Mouse (Mus musculus): Measurements from ENCODE around the gene Ccdc116. TPM values are rescaled to one million over a fixed set of nuclear protein-coding genes. Genes with fewer than 3 reads are reported as not detected.

The Ccdc116 gene
- polyA plus RNA-seq, 1 experiment from 2014 or later, result 1.9 TPM

DNA sequence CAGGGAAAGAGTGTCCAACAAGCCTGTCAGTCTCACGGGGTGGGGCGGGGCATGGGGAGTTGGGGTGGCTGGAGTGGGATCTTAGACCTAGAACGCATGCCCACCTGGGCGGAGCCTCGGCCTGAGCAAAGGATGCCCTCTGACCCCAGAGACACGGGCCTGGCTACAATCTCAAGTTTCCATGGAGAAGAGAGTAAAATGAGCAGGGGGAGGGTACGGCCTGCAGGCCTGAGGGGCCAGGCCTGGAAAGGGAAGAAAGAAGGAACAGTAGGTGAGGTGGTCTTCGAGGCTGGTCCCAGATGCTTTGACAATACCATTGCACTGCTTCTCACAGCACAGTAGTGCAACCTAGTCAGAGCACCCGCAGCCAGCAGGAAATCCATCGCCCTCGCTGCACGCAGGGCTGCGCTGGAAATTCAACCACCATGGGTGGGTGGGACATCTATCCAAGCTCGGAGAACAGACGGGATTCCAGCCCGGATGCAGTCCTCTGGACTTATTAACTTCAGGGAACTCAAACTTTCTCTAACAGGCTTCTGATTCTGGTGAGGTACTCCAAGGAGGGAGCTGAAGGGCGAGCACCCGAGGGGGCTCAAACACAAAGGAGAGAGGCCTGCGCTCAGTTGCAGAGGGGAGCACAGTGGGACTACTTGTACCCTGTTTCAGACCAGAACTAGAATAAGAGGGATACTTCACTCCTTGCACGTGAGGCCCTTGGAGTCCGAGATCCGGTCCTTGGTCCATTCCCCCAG lies 22.7 kb downstream of the Ccdc116 start:
- 2% methylated on average over 22 of the region's 22 CpGs for WGBS
- H3K4me1 ChIP-seq (replicated peaks), result peaks cover 19% of the 10 kb centered on the region
- peak; percentile 52 for ATAC-seq
- no peaks in the 10 kb centered on the region for H3K27me3 ChIP-seq (replicated peaks)
- H3K4me3 ChIP-seq (replicated peaks), result peak overlapping the region; percentile 45
- H3K9me3 ChIP-seq, result no peaks in the 10 kb centered on the region
- peak overlapping the region; percentile 2 for H3K27ac ChIP-seq
- peak overlapping the region; percentile 82 for H3K4me2 ChIP-seq (replicated peaks)
- no peaks in the 10 kb centered on the region; the same call in 1 of the 2 replicates for H3K36me3 ChIP-seq
- H3K9ac ChIP-seq, result peak overlapping the region; percentile 63

GRCm38 (mm10) chr16:17121569-17121968 lies 25.5 kb downstream of the Ccdc116 start:
- no peak overlapping the region for H3K9ac ChIP-seq
- no peak overlapping the region for H3K27ac ChIP-seq
- H3K36me3 ChIP-seq, result peaks cover 4% of the 10 kb centered on the region; the same call in 1 of the 2 replicates
- no peak overlapping the region for H3K4me3 ChIP-seq (replicated peaks)
- WGBS, result 66% methylated on average over 14 of the region's 14 CpGs
- no peak overlapping the region for H3K4me2 ChIP-seq (replicated peaks)
- ATAC-seq, result no peak
- no peaks in the 10 kb centered on the region for H3K9me3 ChIP-seq
- H3K27me3 ChIP-seq (replicated peaks), result no peaks in the 10 kb centered on the region
- peaks cover 19% of the 10 kb centered on the region for H3K4me1 ChIP-seq (replicated peaks)

DNA sequence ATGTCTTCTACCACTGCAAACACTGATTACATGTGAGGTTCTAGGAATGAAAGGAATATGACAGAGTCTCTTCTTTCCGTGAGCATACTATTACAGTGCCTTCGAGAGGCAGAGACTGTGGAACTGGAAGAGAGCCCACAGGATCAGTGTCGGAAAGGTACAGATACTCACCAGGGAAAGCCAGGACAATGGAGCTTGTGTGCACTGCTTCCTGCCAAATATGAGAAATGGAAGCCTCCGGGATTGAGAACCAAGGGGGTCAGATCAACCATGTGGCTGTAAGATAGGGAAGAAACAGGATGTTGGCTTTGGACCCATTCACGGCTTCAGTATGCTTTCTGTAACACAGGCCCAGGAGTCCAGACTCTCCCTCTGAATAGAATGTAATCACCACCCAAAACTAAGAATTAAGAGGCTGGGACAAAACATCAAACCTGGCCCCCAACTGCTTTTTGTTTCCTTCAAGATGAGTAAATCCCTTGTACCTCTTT lies 29.7 kb downstream of the Ccdc116 start:
- peaks cover 11% of the 10 kb centered on the region for H3K36me3 ChIP-seq
- WGBS, result 88% methylated on average over 5 of the region's 5 CpGs
- H3K27me3 ChIP-seq (replicated peaks), result no peaks in the 10 kb centered on the region
- no peak overlapping the region for H3K9ac ChIP-seq
- no peak overlapping the region for H3K4me2 ChIP-seq (replicated peaks)
- no peak overlapping the region for H3K27ac ChIP-seq
- H3K9me3 ChIP-seq, result no peaks in the 10 kb centered on the region
- no peak overlapping the region for H3K4me3 ChIP-seq (replicated peaks)
- no peak for ATAC-seq
- H3K4me1 ChIP-seq (replicated peaks), result no peaks in the 10 kb centered on the region

DNA sequence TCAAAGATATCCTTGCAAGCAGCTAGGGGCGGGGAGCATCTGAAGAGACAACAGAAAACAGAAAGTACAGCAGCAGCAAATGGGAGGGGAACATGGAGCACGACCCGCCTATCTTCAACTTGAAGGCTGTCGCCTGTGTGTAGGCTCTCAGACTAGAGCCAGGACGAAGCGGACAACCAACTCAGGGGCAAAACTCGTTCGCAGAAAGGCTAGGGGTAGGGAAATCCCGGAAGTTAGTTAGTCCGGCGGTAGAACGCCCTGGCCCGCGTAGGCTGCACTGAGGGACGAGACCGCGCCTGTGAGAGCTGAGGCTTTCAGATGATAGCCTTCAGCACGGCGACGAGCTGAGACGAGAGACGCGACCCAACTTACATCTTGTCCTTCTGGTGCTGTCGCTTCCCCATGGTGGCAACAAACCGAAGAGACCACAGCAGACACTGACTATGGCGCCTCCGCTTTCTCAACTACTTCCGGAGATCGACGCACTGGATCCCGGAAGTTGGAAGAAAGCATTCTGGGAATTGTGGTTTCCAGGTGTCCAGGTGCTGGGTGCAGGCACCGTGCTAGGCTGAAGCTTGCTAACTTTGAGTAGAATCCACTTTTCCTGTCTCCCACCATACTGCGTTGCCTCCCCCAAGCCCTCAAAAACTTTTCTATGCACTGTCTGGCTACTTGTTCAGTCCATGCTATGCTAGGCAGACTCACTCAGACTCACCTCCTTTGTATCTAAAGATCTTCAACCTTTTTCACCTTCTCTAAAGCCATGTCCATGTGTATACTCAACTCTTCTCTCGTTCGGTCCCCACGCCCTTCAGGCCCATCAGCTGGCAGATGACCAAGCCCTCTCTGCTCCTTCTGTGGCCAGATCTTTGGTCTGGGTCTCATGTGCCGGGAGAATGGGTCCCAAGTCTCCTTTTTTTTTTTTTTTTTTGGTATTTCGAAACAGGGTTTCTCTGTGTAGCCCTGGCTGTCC lies 36.0 kb downstream of the Ccdc116 start, which contains the start of gene Ppil2:
TSS of gene Ppil2 (minus strand) at position 487 of the 973 bp plus-strand sequence.
- Histone ChIP-seq H3K9me3 (no peaks in the 10 kb centered on the region), H3K9ac (peak within 1 kb of the TSS; percentile 69), H3K27ac (peak within 1 kb of the TSS; percentile 61; the same call in 1 of the 2 replicates), H3K27me3 (replicated peaks) (no peaks in the 10 kb centered on the region), H3K4me3 (replicated peaks) (peak within 1 kb of the TSS; percentile 74), H3K4me1 (replicated peaks) (peaks cover 7% of the 10 kb centered on the region), H3K36me3 (peaks cover 15% of the 10 kb centered on the region), H3K4me2 (replicated peaks) (peak within 1 kb of the TSS; percentile 71)
- WGBS, result 8% methylated on average over 38 of the region's 38 CpGs
- peak; percentile 94 for ATAC-seq

- Histone ChIP-seq H3K4me2 (replicated peaks) (no peak overlapping the region), H3K27ac (no peak overlapping the region), H3K36me3 (peaks cover 23% of the 10 kb centered on the region), H3K27me3 (replicated peaks) (no peaks in the 10 kb centered on the region), H3K9me3 (no peaks in the 10 kb centered on the region), H3K4me3 (replicated peaks) (no peak overlapping the region), H3K9ac (no peak overlapping the region), H3K4me1 (replicated peaks) (peaks cover 2% of the 10 kb centered on the region; the same call in 1 of the 2 replicates)
- WGBS, result 62% methylated on average over 4 of the region's 4 CpGs
- no peak for ATAC-seq
Observed at GRCm38 (mm10) chr16:17104600-17104999, 42.4 kb downstream of the Ccdc116 start.

DNA sequence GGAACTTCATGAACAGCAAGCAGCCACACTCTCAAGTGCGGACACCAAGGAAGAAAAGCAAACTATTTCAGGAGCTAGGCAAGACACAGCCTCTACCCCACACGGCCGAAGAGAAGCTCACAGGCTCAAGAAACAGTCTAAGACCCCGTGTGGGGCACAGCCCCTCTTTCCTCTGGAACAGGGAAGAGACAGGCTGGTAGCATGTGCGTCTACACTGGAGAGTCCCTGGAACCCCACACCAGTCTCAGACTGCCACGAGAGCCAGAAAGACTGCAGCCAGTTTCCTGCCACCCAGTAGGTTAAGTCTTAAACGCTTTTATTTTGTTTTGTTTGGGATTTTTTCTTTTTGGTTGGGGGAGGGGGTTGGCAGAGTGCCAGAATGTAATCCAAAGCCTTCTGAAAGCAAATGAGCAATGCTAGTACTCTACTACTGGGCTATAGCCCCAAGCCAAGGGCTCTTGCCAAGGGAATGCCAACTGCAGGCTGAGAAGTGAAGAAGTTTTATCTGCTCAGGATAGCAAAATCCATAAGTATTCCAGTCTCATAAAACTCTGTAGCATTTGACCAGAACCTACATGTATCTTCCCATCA lies 44.3 kb downstream of the Ccdc116 start:
- H3K27me3 ChIP-seq (replicated peaks), result no peaks in the 10 kb centered on the region
- 71% methylated on average over 7 of the region's 7 CpGs for WGBS
- H3K4me3 ChIP-seq (replicated peaks), result no peak overlapping the region
- H3K9ac ChIP-seq, result no peak overlapping the region
- H3K4me1 ChIP-seq (replicated peaks), result no peaks in the 10 kb centered on the region
- H3K27ac ChIP-seq, result no peak overlapping the region
- H3K36me3 ChIP-seq, result peaks cover 27% of the 10 kb centered on the region
- no peak for ATAC-seq
- H3K4me2 ChIP-seq (replicated peaks), result no peak overlapping the region
- no peaks in the 10 kb centered on the region for H3K9me3 ChIP-seq

DNA sequence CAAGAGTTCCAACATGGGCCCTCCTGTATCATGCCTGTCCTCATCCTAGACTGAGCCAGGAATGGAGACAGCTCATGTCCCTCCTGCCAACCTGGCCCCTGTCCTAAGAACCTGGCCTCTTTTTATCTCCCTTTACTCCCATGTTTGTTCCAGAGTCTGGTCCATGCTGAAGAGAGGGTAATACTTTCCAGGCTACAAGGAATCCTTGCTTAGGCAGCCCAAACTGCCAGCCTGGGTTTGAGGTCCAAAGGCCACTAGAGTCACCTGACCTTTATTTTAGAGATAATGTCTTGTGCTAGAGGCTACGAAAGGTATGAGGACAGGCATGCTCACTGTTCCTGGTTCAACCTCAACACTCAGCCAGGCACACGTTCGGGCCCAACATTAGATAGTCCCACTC lies 50.1 kb downstream of the Ccdc116 start:
- ATAC-seq, result peak; percentile 85
- no peak overlapping the region for H3K4me3 ChIP-seq (replicated peaks)
- 76% methylated on average over 3 of the region's 3 CpGs for WGBS
- no peak overlapping the region for H3K27ac ChIP-seq
- H3K9ac ChIP-seq, result no peak overlapping the region
- peaks cover 48% of the 10 kb centered on the region for H3K36me3 ChIP-seq
- no peaks in the 10 kb centered on the region for H3K27me3 ChIP-seq (replicated peaks)
- no peaks in the 10 kb centered on the region for H3K4me1 ChIP-seq (replicated peaks)
- no peak overlapping the region for H3K4me2 ChIP-seq (replicated peaks)
- no peaks in the 10 kb centered on the region for H3K9me3 ChIP-seq

MicroRNAs encoded within 50 kb of the gene (microRNA counts, 519-probe panel; counts per million panel counts)
- 3,796 counts per million, percentile 92 among the panel's probes with 10 or more counts for microRNA mmu-miR-130b
- microRNA mmu-miR-301b, result 2,331 counts per million, percentile 61 among the panel's probes with 10 or more counts

Other genes starting within 250 kb of the Ccdc116 start
- 149 and 158 TPM in 2 replicates for gene Mapk1, start 163.8 kb downstream of the Ccdc116 start, polyA plus RNA-seq (2015; fragmentation: Nextera tagmentation; extraction: Ambion mirVana)
- 13.7 and 17.1 TPM in 2 replicates for gene Ypel1, start 77.5 kb downstream of the Ccdc116 start, polyA plus RNA-seq (2015; fragmentation: Nextera tagmentation; extraction: Ambion mirVana)
- 121 and 129 TPM in 2 replicates for gene Ppil2, start 36.0 kb downstream of the Ccdc116 start, polyA plus RNA-seq (2015; fragmentation: Nextera tagmentation; extraction: Ambion mirVana)
- gene 2610318N02Rik, start 22.1 kb downstream of the Ccdc116 start, polyA plus RNA-seq (2015; fragmentation: Nextera tagmentation; extraction: Ambion mirVana), result 34.5 and 39.0 TPM in 2 replicates
- gene Sdf2l1, start 14.8 kb downstream of the Ccdc116 start, polyA plus RNA-seq (2015; fragmentation: Nextera tagmentation; extraction: Ambion mirVana), result 134 and 192 TPM in 2 replicates
- 33.5 and 35.1 TPM in 2 replicates for gene Ydjc, start 2.6 kb downstream of the Ccdc116 start, polyA plus RNA-seq (2015; fragmentation: Nextera tagmentation; extraction: Ambion mirVana)
- 352 and 386 TPM in 2 replicates for gene Ube2l3, start 55.4 kb upstream of the Ccdc116 start, polyA plus RNA-seq (2015; fragmentation: Nextera tagmentation; extraction: Ambion mirVana)
- 0.57 and 0.67 TPM in 2 replicates for gene Rimbp3, start 61.4 kb upstream of the Ccdc116 start, polyA plus RNA-seq (2015; fragmentation: Nextera tagmentation; extraction: Ambion mirVana)
- 5.8 and 6.0 TPM in 2 replicates for gene Hic2, start 86.3 kb upstream of the Ccdc116 start, polyA plus RNA-seq (2015; fragmentation: Nextera tagmentation; extraction: Ambion mirVana)
- 12.7 and 17.6 TPM in 2 replicates for gene Tmem191c, start 128.8 kb upstream of the Ccdc116 start, polyA plus RNA-seq (2015; fragmentation: Nextera tagmentation; extraction: Ambion mirVana)
- gene Serpind1, start 184.1 kb upstream of the Ccdc116 start, polyA plus RNA-seq (2015; fragmentation: Nextera tagmentation; extraction: Ambion mirVana), result 3.1 and 4.2 TPM in 2 replicates